Mouse (Mus musculus) myocyte (in vitro differentiated cells): ENCODE measurements around the gene Hist1h2ag.

Experiments
- E2F4 ChIP-seq: IDR thresholded peaks from one replicate; pipeline ENCODE4 v1.6.1; 2011; ENCODE audit warnings: mild to moderate bottlenecking, control low read depth, moderate library complexity; ENCODE audit not compliant: insufficient read depth
- MYOG ChIP-seq, 3 experiments: IDR thresholded peaks; one replicate each; pipeline ENCODE4 v1.6.1; 2011; ENCODE audit warnings: control low read depth in 2 of 3, low read depth in 2 of 3, mild to moderate bottlenecking in 2 of 3; ENCODE audit not compliant: insufficient read length in 2 of 3, control insufficient read depth in 1 of 3, insufficient read depth in 1 of 3
- POLR2A ChIP-seq: IDR thresholded peaks from one replicate; pipeline ENCODE4 v1.6.1; 2011; ENCODE audit warnings: low read depth, mild to moderate bottlenecking, control low read depth, moderate library complexity; ENCODE audit not compliant: insufficient read length
- POLR2AphosphoS2 ChIP-seq: IDR thresholded peaks from one replicate; pipeline ENCODE4 v1.6.1; 2011; ENCODE audit warnings: low read depth, control low read depth; ENCODE audit not compliant: insufficient read length
- REST ChIP-seq: IDR thresholded peaks from one replicate; pipeline ENCODE4 v1.6.1; 2011; ENCODE audit warnings: mild to moderate bottlenecking, control low read depth, moderate library complexity; ENCODE audit not compliant: insufficient read depth, insufficient read length
- USF1 ChIP-seq: IDR thresholded peaks from one replicate; pipeline ENCODE4 v1.6.1; 2011; ENCODE audit warnings: low read depth, mild to moderate bottlenecking, control low read depth, moderate library complexity

DNA sequence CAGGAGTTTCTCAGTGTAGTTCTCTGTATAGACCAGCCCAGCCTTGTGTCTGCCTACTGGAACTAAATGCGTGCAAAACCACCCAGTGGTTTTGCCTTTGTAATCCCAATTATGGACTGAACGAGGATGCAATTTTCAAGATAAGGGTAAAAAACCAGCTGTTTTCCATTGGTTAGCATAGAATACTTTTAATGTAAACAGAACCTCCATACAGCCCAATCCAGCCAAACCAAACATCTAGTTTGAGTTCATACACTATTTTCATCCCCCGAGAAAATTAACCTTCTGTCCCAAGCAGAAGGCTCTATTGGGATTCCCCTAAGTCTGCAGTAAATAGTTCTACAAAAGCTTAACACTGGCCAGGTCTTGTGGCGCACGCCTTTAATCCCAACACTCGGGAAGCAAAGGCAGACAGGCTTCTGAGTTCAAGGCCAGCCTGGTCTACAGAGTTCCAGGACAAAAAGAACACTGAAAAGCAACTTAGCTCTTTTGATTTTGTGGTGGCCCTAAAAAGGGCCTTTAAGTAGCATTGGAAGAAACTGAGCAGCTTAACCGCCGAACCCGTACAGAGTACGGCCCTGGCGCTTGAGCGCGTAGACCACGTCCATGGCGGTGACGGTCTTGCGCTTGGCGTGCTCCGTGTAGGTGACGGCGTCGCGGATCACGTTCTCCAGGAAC, 2.1 kb downstream of the Hist1h2ag start:
- peak; percentile 57 for TF ChIP-seq POLR2AphosphoS2
- no peak for TF ChIP-seq POLR2A
- TF ChIP-seq USF1: no peak
- TF ChIP-seq E2F4: no peak
- TF ChIP-seq REST: no peak
- TF ChIP-seq MYOG (IDR thresholded peaks at IDR 0.05; ENCODE audit: control insufficient read depth in 1 of 3, insufficient read depth in 1 of 3, insufficient read length in 2 of 3, low read depth in 2 of 3): no peak
